Mouse (Mus musculus): Measurements from ENCODE around the gene Brca1.
A peak's percentile ranks its signal among the peaks of the same experiment; 100 is the strongest.
"Not testable (repeated sequence)": the region's sequence is repeated elsewhere in the genome, so short reads cannot be mapped to it uniquely, and the experiment has no call there.

Gene Brca1

GRCm38 (mm10) chr11:101526686-101527085 is 25.1 kb downstream of the Brca1 start:
- no peak for DNase-seq

GRCm38 (mm10) chr11:101525936-101526595 is 25.7 kb downstream of the Brca1 start:
- DNase-seq: no peak

DNA sequence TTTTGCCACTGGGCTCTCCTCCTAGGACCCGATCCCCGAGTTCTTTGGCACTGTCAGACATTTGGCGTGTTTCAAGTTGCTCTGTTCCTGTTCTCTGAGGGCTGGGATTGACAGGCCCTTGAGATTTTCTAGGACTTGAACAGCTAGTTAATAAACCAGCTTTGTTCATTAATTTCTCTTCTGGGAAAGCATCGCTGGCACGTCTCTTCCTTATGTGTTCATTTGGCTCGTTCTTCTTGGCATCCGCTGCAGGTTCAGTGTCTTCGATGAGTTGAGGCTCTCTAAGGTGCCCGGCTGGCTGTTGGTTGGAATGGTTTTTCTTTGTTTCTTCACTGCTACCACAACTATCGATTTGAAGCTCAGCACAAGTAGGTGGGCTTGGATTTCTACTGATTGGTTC is 26.7 kb downstream of the Brca1 start:
- no peak for DNase-seq

DNA sequence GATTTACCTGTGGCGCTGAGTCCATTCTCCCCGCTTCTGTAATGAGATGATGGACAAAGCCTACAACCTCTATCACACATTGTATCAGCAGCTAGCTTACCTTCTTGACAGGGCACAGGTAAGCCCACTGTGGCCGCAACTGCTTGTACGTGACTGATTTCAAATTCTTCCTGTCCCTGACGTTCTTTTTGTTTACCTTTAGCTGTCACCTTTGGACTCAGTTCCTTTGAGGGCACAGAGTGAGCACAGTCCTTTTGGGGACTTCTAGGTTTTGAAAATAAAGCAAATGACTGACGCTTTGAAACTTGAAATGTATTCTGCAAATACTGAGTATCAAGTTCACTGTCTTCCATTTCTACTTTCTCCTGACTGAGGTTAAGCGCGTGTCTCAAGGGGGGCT is 27.3 kb downstream of the Brca1 start:
- no peak for DNase-seq

DNA sequence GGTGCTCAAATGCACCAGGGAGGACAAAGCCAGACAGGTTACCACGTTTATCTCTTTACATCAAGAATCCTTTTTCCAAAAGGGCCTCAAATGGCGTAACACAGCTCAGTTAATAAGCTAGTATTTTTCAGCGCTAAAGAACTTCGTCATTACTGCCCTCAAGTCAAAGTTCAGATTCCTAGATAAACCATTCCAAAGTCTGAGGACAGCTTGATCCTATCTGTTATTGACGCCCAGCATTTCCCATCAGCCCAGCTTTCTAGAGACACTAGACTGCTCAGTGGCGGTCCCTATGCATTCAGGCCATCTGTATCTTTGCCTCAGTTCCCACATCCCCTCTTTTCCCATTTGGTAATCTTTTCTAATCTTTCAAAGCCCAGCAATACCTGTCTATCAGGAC is 32.4 kb downstream of the Brca1 start:
- DNase-seq: no peak

DNA sequence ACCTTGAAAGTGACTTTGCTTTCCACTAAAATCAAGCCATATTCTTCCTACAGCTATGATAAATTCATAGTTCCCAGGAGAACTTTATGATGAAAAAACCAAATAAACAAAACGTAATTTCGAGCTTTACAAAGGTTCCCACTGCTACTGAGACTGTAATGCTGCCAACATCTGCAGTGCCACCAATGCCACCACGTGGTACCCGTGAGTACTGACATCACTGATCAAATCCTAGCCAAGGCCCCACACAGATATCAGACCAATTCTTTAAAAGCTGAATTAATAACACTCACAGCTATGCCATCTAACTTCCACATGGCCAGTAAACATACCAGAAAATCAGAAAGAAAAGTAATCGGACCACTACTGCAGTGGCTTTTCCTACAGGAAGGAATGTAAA is 32.8 kb downstream of the Brca1 start:
- DNase-seq: no peak

DNA sequence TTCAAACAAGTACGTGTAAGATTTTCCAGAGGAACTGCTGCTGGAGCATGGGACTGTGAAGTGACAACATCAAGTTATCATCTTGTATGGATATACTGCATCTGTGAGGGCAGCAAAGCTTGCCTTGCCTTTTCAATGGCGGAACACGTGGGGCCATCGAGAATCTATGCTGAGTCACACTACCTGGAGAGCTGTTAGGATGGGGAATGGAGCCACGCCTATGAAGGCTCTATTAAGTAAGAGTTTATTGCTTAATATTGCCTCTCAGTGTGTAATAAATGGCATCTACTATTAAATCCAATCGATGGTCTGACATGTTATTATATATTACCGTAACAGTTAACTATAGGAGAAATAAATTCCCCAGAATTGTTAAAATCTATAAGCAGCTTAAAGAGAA is 44.7 kb downstream of the Brca1 start:
- no peak for DNase-seq

GRCm38 (mm10) chr11:101506269-101506780 is 45.4 kb downstream of the Brca1 start:
- no peak for DNase-seq

GRCm38 (mm10) chr11:101486126-101486525 is 65.6 kb downstream of the Brca1 start:
- DNase-seq: no peak

- DNase-seq: no peak
These were observed 66.2 kb downstream of the Brca1 start for GRCm38 (mm10) chr11:101485509-101486028.

- no peak for DNase-seq
These were observed 66.9 kb downstream of the Brca1 start for GRCm38 (mm10) chr11:101484814-101485213.

DNA sequence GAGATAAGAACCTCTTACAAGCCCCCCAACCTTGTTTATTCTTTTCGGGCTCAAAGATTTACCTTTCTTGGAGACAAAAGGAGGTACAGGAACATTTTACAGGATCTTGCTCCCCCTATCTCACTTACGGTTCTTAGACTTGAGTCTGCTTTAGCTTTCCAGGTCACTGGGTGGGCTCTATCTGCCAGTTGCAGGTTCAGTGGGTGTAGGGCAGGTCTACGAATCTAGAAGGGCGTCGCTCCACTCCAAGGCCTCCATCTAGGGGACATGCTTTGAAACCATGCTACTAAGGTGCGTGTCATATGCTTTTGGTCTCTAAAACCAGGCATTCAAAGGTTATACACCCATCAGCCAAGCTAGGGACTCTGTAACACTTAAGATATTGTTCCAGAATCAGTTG is 67.5 kb downstream of the Brca1 start:
- no peak for DNase-seq

GRCm38 (mm10) chr11:101483804-101484203 is 68.0 kb downstream of the Brca1 start:
- DNase-seq: no peak

DNA sequence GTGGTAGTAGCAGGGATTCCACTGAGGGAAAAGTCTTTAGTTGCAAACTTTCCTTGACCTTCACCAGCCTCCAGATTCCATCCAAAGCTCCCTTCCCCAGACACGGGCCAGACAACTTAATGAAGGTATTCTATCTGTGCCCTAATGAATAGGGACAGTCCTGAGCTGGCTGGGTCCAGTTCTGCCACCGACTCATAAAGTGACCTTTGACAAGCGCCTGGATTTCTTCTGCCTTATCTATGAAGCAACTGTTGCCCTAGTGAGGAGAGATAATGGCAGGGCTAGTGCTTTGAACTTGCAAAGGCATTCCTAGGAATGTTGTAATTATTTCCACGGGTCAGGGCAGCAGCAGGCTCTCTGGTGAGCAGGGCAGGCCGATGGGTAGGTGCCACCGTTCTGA is 70.8 kb downstream of the Brca1 start:
- DNase-seq: no peak

GRCm38 (mm10) chr11:101479171-101479635 is 72.6 kb downstream of the Brca1 start:
- no peak for DNase-seq

DNA sequence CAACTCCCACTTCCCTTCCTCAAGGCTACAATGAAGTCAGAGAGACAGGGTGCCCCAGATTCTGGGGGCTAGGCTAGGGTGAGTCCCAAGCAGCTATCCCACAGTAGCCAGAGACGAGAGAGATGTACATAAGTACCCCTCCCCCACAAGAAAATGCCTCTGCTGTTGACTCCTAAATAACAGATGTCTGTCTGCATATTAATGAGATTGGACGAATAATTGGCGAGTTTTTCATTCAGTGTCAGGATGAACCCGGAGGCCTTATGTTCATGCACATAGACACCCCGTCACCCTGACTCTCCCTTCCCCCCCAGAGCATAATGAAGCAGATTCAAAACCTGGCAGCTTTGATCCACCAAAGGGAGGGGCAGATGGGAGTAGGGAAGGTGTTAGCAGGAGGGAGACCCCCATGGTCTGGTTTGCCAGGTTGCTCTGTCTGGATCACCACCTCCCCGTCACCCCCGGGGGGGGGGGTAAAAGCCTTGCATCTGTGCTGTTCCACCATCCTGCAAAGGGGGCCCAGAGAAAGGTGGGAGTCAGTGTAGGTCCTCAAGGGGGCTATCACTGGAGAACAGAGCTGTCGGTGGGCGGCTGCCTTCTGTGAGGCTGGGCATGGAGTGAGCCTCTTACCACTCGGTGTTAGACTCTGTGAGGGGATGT is 74.1 kb downstream of the Brca1 start:
- DNase-seq: no peak

DNA sequence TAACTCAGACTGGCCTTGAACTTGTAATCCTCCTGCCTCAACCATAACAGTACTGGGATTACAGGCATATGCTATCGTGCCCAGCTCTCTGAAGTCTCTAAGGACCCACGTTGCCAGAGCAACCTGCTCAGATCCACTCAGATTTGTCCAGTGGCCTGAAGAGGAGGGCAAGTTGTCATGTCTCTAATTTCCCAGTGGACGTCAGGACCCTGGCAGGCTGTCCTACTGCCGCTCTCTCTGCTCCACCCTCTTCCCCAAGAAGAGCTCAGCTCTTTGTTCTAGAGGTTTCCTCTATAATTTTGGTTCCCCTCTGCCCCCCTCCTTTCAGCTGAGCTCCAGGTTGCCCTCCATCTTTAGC is 74.6 kb downstream of the Brca1 start:
- DNase-seq: no peak

DNA sequence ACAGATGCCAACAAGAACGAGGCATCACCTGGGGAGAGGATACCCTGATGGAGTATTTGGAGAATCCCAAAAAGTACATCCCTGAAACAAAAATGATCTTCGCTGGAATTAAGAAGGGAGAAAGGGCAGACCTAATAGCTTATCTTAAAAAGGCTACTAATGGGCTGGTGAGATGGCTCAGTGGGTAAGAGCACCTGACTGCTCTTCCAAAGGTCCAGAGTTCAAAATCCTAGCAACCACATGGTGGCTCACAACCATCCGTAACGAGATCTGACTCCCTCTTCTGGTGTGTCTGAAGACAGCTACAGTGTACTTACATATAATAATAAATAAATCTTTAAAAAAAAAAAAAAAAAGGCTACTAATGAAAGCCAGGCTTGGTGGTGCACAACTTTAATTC is 75.4 kb downstream of the Brca1 start:
- not testable (repeated sequence) for DNase-seq

DNA sequence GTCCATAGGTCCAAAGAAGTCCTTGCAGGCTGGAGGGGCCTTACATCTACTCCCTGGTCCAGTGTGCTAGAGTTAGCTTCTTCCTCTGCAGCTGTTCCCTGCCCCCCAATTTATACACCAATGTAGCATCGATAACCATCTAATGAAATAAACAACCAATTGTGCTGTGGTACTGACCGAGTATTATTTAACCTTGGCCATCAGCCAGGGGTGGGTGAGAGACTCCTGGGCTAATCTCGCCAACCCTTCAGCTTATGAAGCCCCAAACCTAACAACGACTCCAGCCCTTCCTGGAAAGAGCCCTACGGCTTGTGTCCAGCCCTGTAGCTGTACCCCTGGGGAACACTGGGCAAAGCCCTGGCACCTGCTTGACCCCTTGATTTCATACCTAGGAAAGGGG is 77.5 kb downstream of the Brca1 start:
- DNase-seq: no peak

GRCm38 (mm10) chr11:101473686-101474085 is 78.1 kb downstream of the Brca1 start:
- not testable (repeated sequence) for DNase-seq

GRCm38 (mm10) chr11:101472336-101472735 is 79.4 kb downstream of the Brca1 start:
- DNase-seq: peak; percentile 25 to 32

GRCm38 (mm10) chr11:101471926-101472325 is 79.8 kb downstream of the Brca1 start:
- no peak for DNase-seq

GRCm38 (mm10) chr11:101470206-101470605 is 81.5 kb downstream of the Brca1 start:
- no peak for DNase-seq

GRCm38 (mm10) chr11:101469155-101469554 is 82.6 kb downstream of the Brca1 start:
- no peak for DNase-seq
